Mouse (Mus musculus) heart, embryonic 15.5 days (tissue): ENCODE measurements around the gene Gm44579. TPM values are rescaled to one million over a fixed set of nuclear protein-coding genes. Genes with fewer than 3 reads are reported as not detected.

ENCODE experiments used
- ATAC-seq: fragments of 200-750 bp; cut with Nextera tagmentation; replicated peaks from 2 replicates; pipeline ENCODE4 v1.8.0; 2017; ENCODE audit warnings: low read depth, moderate TSS enrichment; ENCODE audit not compliant: insufficient number of reproducible peaks, insufficient read depth, low FRiP score
- H3K27ac ChIP-seq: fragments of 300-500 bp; sonication (generic); 2 replicates; pipeline ENCODE4 v1.5.1; 2015; ENCODE audit warnings: mild to moderate bottlenecking, inconsistent platforms
- H3K27me3 ChIP-seq: fragments of 300-500 bp; sonication (generic); 2 replicates; pipeline ENCODE4 v1.6.1; 2015; ENCODE audit warnings: inconsistent platforms
- H3K36me3 ChIP-seq: fragments of 300-500 bp; sonication (generic); 2 replicates; pipeline ENCODE4 v1.6.1; 2015; ENCODE audit warnings: mild to moderate bottlenecking, inconsistent platforms
- H3K4me1 ChIP-seq: fragments of 300-500 bp; sonication (generic); replicated peaks from 2 replicates; pipeline ENCODE4 v1.6.1; 2015; ENCODE audit warnings: inconsistent platforms
- H3K4me2 ChIP-seq: fragments of 300-500 bp; sonication (generic); 2 replicates; pipeline ENCODE4 v1.6.1; 2015; ENCODE audit warnings: inconsistent platforms, mild to moderate bottlenecking, moderate library complexity
- H3K4me3 ChIP-seq: fragments of 300-500 bp; sonication (generic); 2 replicates; pipeline ENCODE4 v1.5.1; 2015; ENCODE audit warnings: mild to moderate bottlenecking, inconsistent platforms
- H3K9ac ChIP-seq: fragments of 300-500 bp; sonication (generic); 2 replicates; pipeline ENCODE4 v1.6.1; 2015; ENCODE audit warnings: mild to moderate bottlenecking, inconsistent platforms
- H3K9me3 ChIP-seq: fragments of 300-500 bp; sonication (generic); replicated peaks from 2 replicates; pipeline ENCODE4 v1.6.1; 2016; ENCODE audit warnings: inconsistent platforms
- WGBS: fragments of 180-500 bp; shearing (Covaris S2); methylation state at CpG from one replicate; pipeline ENCODE4 v1.1.7; 2015; ENCODE audit warnings: mixed read lengths; 5-methylcytosine and 5-hydroxymethylcytosine counted together
- polyA plus RNA-seq: library from polyadenylated mRNA; unstranded; fragments of >200 nt; fragmentation: Nextera tagmentation; extraction: Ambion mirVana; gene quantifications from 2 replicates; pipeline ENCODE4 v1.2.1, GENCODE M21; 2015

Gene Gm44579
- polyA plus RNA-seq, 1 experiment from 2014 or later: not detected

- Histone ChIP-seq H3K9ac (peak overlapping the region; percentile 43), H3K4me3 (peak overlapping the region; percentile 56), H3K27me3 (peaks cover 78% of the 10 kb centered on the region), H3K4me1 (peaks cover 22% of the 10 kb centered on the region), H3K4me2 (peak overlapping the region; percentile 92), H3K27ac (no peak overlapping the region), H3K9me3 (no peaks in the 10 kb centered on the region), H3K36me3 (no peaks in the 10 kb centered on the region)
- WGBS: 2% methylated on average over 69 of the region's 69 CpGs
- peak; percentile 65 for ATAC-seq
Measured at GRCm38 (mm10) chr15:98167645-98168621, 52.8 kb downstream of the Gm44579 start.

DNA sequence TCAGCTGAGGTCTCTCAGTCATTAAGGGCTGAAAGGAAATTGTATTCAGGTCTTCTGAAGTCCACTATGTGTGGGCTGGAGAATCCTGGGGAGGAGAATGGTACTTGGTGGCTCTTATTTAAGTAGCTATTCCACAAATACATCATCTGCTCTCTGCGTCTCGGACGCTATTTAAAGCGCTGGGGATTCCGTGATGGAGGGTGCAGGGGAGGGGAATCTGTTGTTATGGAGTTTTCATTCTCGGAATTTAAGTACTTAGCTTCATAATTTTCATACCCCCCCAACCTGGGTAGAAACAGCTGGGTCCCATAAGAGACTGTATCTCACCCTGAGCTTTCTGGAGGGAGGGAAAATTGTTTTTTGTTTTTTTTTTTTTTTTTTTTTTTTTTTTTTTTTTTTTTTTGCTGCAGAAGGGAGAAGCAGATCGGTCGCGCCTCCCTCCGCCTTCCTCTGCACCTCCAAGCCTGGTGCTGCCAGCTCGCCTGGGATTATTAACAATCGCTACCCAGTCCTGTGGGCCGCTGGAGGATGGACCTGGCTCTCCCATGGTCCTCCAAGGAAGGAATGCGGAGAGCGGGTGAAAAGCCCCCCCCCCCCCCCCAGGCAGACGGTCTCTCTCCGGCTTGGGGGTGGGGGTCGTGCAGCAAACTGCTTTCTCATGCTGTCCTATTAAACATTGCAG lies 53.7 kb downstream of the Gm44579 start, which contains the start of gene Ccdc184:
Gene Ccdc184 (plus strand): TSS at position 196 of the 682 bp plus-strand sequence.
- Histone ChIP-seq H3K9ac (peak within 1 kb of the TSS; percentile 43), H3K4me1 (peaks cover 22% of the 10 kb centered on the region), H3K36me3 (no peaks in the 10 kb centered on the region), H3K4me3 (peak within 1 kb of the TSS; percentile 56), H3K9me3 (no peaks in the 10 kb centered on the region), H3K4me2 (peak within 1 kb of the TSS; percentile 92), H3K27ac (no peak within 1 kb of the TSS), H3K27me3 (peaks cover 70% of the 10 kb centered on the region)
- no peak; the same call in 1 of the 2 replicates for ATAC-seq
- whole genome bisulfite sequencing: 2% methylated on average over 18 of the region's 18 CpGs

DNA sequence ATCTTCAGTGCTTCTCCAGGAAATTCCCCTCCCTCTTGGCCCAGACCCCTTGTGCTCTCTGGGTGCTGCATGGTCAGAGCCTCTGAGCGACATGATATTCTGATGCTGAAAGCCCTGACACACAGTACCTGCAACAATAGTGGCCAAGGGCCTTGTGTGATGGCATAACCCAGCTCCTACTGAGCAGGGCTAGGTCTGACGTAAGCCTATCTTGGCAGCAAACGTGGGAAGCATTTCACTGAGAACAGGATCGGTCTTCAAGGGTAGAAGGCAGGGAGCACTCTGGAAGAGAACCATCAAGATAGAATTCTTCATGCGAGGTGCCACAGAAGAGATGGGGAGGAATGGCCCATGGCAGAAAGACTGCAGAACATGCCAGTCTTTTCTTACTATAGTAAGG lies 55.3 kb downstream of the Gm44579 start, which contains the start of gene Asb8:
Gene Asb8 (minus strand): TSS at position 101 of the 400 bp plus-strand sequence.
- Histone ChIP-seq H3K27ac (no peak within 1 kb of the TSS), H3K9me3 (no peaks in the 10 kb centered on the region), H3K27me3 (peaks cover 54% of the 10 kb centered on the region), H3K9ac (no peak within 1 kb of the TSS), H3K4me1 (peaks cover 22% of the 10 kb centered on the region), H3K36me3 (no peaks in the 10 kb centered on the region), H3K4me3 (no peak within 1 kb of the TSS), H3K4me2 (no peak within 1 kb of the TSS)
- 76% methylated on average over 5 of the region's 5 CpGs for WGBS
- no peak for ATAC-seq

- H3K27ac ChIP-seq: peak overlapping the region; percentile 49
- H3K9me3 ChIP-seq: no peaks in the 10 kb centered on the region
- no peak overlapping the region for H3K4me2 ChIP-seq
- H3K36me3 ChIP-seq: no peaks in the 10 kb centered on the region
- WGBS: 35% methylated on average over 4 of the region's 4 CpGs
- no peak overlapping the region for H3K4me3 ChIP-seq
- H3K9ac ChIP-seq: no peak overlapping the region
- ATAC-seq: no peak
- H3K27me3 ChIP-seq: peaks cover 24% of the 10 kb centered on the region
- peaks cover 11% of the 10 kb centered on the region for H3K4me1 ChIP-seq
Measured at GRCm38 (mm10) chr15:98162561-98162960, 58.2 kb downstream of the Gm44579 start.

DNA sequence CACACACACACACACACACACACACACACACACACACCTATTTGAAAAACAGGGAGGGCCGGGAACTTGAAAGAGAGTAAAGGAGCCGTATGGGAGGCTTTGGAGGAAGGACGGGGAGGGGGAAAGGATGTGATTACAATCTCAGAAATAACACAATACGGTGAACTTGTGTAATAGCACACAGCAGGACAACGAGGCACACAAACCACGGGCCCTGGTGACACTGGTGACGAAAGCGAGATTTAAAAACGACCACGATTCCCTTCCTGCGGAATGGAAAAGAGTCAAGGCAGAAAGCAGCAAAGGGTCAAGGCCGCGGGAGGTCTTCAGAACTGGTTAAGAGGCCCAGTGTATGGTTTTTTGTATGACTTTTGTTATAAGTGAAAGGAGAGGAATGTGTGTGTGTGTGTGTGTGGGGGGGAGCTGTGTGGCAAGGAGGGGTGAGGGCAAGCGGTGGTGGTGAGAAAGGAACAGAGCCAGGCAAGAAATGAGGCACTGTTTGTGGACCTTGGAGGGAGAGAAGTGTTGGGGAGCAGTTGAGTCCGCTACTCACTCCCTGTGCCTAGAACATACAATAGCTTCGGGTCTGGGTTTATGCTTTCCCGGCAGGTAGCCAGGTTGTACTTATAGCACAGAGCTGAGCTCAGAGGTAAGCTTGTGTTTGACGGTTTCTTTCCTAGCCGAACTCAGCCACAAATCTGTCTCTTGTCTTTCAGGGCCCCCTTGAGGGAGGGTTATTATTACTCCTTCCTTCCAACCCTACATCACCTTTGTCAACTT lies 59.6 kb downstream of the Gm44579 start:
- Histone ChIP-seq H3K9me3 (no peaks in the 10 kb centered on the region), H3K4me2 (no peak overlapping the region), H3K36me3 (no peaks in the 10 kb centered on the region), H3K27me3 (peaks cover 13% of the 10 kb centered on the region), H3K4me1 (no peaks in the 10 kb centered on the region; the same call in 1 of the 2 replicates), H3K4me3 (no peak overlapping the region), H3K9ac (no peak overlapping the region), H3K27ac (no peak overlapping the region)
- WGBS: 74% methylated on average over 19 of the region's 19 CpGs
- no peak for ATAC-seq

DNA sequence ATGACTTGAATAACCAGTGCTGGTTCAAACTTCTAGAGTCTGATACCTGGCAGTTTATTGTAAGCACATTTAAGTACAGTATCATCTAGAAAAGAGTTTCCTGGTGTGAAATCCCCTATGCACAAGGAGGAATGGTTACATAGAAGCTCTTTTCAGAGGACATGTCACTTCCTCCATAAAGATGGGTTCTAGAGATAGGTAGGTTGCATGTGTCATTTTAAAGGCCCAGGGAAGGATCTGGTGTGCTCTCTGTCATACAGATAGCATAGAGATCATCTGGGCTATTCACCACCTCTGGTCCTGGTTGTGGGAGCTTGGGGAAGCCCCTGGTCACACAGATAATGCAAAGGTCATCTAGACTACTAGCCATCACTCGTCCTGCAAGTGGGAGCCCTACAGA lies 63.5 kb downstream of the Gm44579 start:
- ATAC-seq: no peak
- Histone ChIP-seq H3K36me3 (no peaks in the 10 kb centered on the region), H3K9ac (no peak overlapping the region), H3K27ac (no peak overlapping the region), H3K4me3 (no peak overlapping the region), H3K9me3 (no peaks in the 10 kb centered on the region), H3K4me1 (no peaks in the 10 kb centered on the region), H3K4me2 (no peak overlapping the region), H3K27me3 (no peaks in the 10 kb centered on the region)
- 22% methylated on average over 1 of the region's 1 CpGs for WGBS

- H3K9ac ChIP-seq: no peak overlapping the region
- no peaks in the 10 kb centered on the region for H3K9me3 ChIP-seq
- ATAC-seq: no peak
- WGBS: 52% methylated on average over 4 of the region's 4 CpGs
- H3K36me3 ChIP-seq: no peaks in the 10 kb centered on the region
- no peak overlapping the region for H3K27ac ChIP-seq
- no peak overlapping the region for H3K4me3 ChIP-seq
- H3K27me3 ChIP-seq: no peaks in the 10 kb centered on the region
- no peak overlapping the region for H3K4me2 ChIP-seq
- H3K4me1 ChIP-seq: no peaks in the 10 kb centered on the region
Measured at GRCm38 (mm10) chr15:98155944-98156343, 64.8 kb downstream of the Gm44579 start.

- Histone ChIP-seq H3K36me3 (no peaks in the 10 kb centered on the region), H3K27me3 (no peaks in the 10 kb centered on the region), H3K4me1 (no peaks in the 10 kb centered on the region), H3K9me3 (no peaks in the 10 kb centered on the region), H3K4me3 (no peak overlapping the region), H3K4me2 (no peak overlapping the region), H3K27ac (no peak overlapping the region), H3K9ac (no peak overlapping the region)
- 87% methylated on average over 5 of the region's 5 CpGs for WGBS
- ATAC-seq: no peak
Measured at GRCm38 (mm10) chr15:98155272-98155671, 65.5 kb downstream of the Gm44579 start.

DNA sequence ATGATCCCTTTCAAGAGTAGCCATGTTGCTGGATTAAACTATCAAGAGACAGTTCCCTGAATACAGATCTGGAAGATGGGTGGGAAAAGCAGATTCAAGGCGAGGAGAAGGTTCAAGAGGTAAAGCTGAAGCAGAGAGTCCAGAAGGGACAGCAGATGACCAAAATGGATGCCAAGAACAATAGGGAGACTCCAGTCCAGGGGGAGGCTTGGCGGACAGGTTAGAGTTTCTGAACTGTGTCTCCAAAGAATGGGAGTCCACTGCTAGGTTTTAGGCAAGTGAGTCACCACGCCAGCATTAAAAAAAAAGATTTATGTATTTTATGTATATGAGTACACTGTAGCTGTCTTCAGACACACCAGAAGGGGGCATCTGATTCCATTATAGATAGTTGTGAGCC lies 66.1 kb downstream of the Gm44579 start:
- H3K4me3 ChIP-seq: no peak overlapping the region
- ATAC-seq: no peak
- no peak overlapping the region for H3K9ac ChIP-seq
- H3K36me3 ChIP-seq: no peaks in the 10 kb centered on the region
- WGBS: 71% methylated on average over 3 of the region's 3 CpGs
- peaks cover 3% of the 10 kb centered on the region for H3K4me1 ChIP-seq
- H3K9me3 ChIP-seq: no peaks in the 10 kb centered on the region
- H3K27me3 ChIP-seq: no peaks in the 10 kb centered on the region
- no peak overlapping the region for H3K4me2 ChIP-seq
- H3K27ac ChIP-seq: no peak overlapping the region

DNA sequence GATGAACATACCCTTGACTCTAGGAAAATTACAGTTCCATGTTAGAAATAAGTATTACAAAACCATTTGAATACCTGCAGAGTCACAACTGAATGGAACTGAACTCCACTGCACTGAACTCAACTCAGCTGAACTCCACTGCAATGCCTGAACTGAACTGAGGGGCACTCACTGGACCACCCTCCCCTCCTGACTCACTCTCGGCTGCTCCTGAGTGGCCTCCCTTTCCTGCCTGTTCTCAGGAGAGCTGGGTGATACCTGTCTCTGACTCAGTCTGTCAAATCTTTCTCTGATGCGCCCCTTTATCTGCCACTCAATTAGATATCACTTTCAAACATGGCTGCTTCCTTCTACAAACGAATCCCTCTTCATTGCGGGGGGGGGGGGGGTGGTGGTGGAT lies 66.6 kb downstream of the Gm44579 start:
- no peak for ATAC-seq
- Histone ChIP-seq H3K9ac (no peak overlapping the region), H3K36me3 (no peaks in the 10 kb centered on the region), H3K4me3 (no peak overlapping the region), H3K4me2 (no peak overlapping the region), H3K27ac (no peak overlapping the region), H3K9me3 (no peaks in the 10 kb centered on the region), H3K27me3 (no peaks in the 10 kb centered on the region), H3K4me1 (peaks cover 3% of the 10 kb centered on the region)
- WGBS: 64% methylated on average over 4 of the region's 4 CpGs

DNA sequence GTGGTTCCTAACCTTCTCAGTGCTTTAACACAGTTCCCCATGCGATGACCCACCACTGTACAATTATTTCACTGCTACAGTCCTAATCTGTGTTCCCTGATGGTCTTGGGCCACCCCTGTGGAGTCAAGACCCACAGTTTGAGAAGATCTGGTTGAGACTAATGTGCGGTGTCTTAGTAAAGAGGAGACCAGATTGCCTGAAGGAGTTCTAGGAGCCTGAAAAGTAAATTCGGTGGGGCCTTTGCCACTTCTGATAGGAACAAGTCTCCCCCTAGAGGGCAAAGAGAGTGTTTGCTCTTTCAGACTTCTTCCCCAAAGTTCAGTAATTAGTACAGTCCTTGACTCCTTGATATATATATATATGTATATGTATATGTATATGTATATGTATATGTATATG lies 67.2 kb downstream of the Gm44579 start:
- no peak for ATAC-seq
- 33% methylated on average over 3 of the region's 3 CpGs for WGBS

More for the DNA sequence above, 67.2 kb downstream of the Gm44579 start:
- no peak overlapping the region for H3K4me3 ChIP-seq
- no peak overlapping the region for H3K27ac ChIP-seq
- H3K9me3 ChIP-seq: no peaks in the 10 kb centered on the region
- H3K9ac ChIP-seq: no peak overlapping the region
- no peaks in the 10 kb centered on the region for H3K27me3 ChIP-seq
- peaks cover 3% of the 10 kb centered on the region for H3K4me1 ChIP-seq
- no peak overlapping the region for H3K4me2 ChIP-seq
- no peaks in the 10 kb centered on the region for H3K36me3 ChIP-seq
